Mouse (Mus musculus) liver, adult 2 months (tissue): ENCODE data around the gene Ino80b. TPM values are rescaled to one million over a fixed set of nuclear protein-coding genes. Genes with fewer than 3 reads are reported as not detected.

ENCODE experiments used
- DNase-seq: peaks from one replicate; pipeline ENCODE4 v3.0.0-alpha.2; 2011; ENCODE audit warnings: low read depth, low spot score; ENCODE audit errors: extremely low read depth
- H3K27ac ChIP-seq: fragments of 200-500 bp; replicated peaks from 2 replicates; pipeline ENCODE4 v1.5.1; 2012; ENCODE audit warnings: low read depth, mild to moderate bottlenecking, control low read depth, inconsistent platforms, low read length; ENCODE audit not compliant: insufficient read depth
- H3K27me3 ChIP-seq: fragments of 200-500 bp; 2 replicates; pipeline ENCODE4 v1.6.1; 2012; ENCODE audit warnings: mild to moderate bottlenecking, moderate library complexity, low read length, inconsistent platforms; ENCODE audit not compliant: control insufficient read depth, insufficient read depth
- H3K36me3 ChIP-seq: fragments of 200-500 bp; 2 replicates; pipeline ENCODE4 v1.6.1; 2012; ENCODE audit warnings: low read length, inconsistent platforms; ENCODE audit not compliant: control insufficient read depth, insufficient read depth
- H3K4me1 ChIP-seq: fragments of 200-500 bp; 2 replicates; pipeline ENCODE4 v1.6.1; 2011; ENCODE audit warnings: low read length; ENCODE audit not compliant: control insufficient read depth, insufficient read depth
- H3K4me3 ChIP-seq: fragments of 200-500 bp; 2 replicates; pipeline ENCODE4 v1.5.1; 2011; ENCODE audit warnings: low read depth, mild to moderate bottlenecking, control low read depth, low read length, moderate library complexity; ENCODE audit not compliant: insufficient read depth
- H3K79me2 ChIP-seq: fragments of 200-500 bp; 2 replicates; pipeline ENCODE4 v1.6.1; 2012; ENCODE audit warnings: inconsistent platforms, mild to moderate bottlenecking, low read length, moderate library complexity; ENCODE audit not compliant: control insufficient read depth, insufficient read depth
- H3K9ac ChIP-seq: fragments of 200-500 bp; 2 replicates; pipeline ENCODE4 v1.6.1; 2012; ENCODE audit warnings: low read depth, mild to moderate bottlenecking, control low read depth, inconsistent platforms, low read length
- CTCF ChIP-seq: fragments of 200-500 bp; IDR thresholded peaks from 2 replicates; pipeline ENCODE4 v1.5.1; 2011; ENCODE audit warnings: low read depth, low read length, control low read depth
- POLR2A ChIP-seq: fragments of 200-500 bp; IDR thresholded peaks from 2 replicates; pipeline ENCODE4 v1.6.1; 2011; ENCODE audit warnings: low read length, control low read depth; ENCODE audit not compliant: insufficient read depth; ENCODE audit errors: extremely low read depth
- whole genome bisulfite sequencing: fragments of 180-500 bp; shearing (Covaris S2); methylation state at CpG from one replicate; pipeline ENCODE4 v1.1.7; 2018; 5-methylcytosine and 5-hydroxymethylcytosine counted together
- polyA plus RNA-seq: library from polyadenylated mRNA; depleted of rRNA; stranded (reverse); fragments of >200 nt; gene quantifications from 2 replicates; pipeline ENCODE4 v1.2.3, GENCODE M21; 2012
- total RNA-seq: library from RNA; depleted of rRNA; stranded (reverse); fragments of >200 nt; gene quantifications from 2 replicates; pipeline ENCODE4 v1.2.3, GENCODE M21; 2014

The Ino80b gene
- total and polyA plus RNA-seq, 2 experiments: 10.3 to 23.8 TPM

DNA sequence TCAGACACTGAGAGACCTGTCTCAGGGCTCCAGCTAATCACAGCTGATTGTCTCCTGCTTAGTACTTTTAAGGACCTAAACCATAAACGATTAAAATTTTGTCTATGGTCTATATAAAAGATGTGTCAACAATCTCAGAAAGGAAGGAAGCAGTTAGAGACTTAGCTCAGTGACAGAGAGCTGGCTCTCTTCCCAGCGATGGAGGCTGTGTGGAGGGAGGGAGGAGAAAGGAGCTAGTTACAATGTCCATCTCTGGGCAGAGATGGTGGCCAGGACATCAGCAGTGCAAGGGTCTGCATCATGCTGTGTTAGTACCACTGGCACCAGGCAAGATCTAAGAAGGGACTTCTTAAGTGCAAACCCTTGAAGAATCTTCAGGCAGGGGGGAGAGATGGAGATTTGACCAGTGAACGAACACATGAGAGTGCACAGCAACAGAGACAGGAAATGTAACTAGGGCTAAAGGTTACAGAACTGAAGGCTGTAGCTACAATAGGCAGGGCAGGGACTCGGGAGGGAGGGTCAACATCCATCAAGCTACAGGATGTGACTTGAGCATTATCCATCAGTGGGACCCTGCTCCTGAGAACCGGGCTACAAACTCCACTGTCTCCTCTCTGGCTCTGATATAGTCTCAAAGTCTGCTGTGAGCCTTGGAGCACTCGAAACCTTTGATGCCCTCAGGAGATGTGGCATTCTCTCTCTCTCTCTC, 32.7 kb downstream of the Ino80b start:
- no peaks in the 10 kb centered on the region; the same call in 1 of the 2 replicates for H3K27me3 ChIP-seq
- no peak overlapping the region for H3K4me3 ChIP-seq
- no peak for DNase-seq
- H3K4me1 ChIP-seq: no peaks in the 10 kb centered on the region
- no peaks in the 10 kb centered on the region for H3K79me2 ChIP-seq
- 0 out of 2 replicates have a peak overlapping the region, but pooled peaks have one; percentile 11 for H3K27ac ChIP-seq
- 29% methylated on average over 6 of the region's 6 CpGs for WGBS
- H3K9ac ChIP-seq: no peak overlapping the region
- no peaks in the 10 kb centered on the region for H3K36me3 ChIP-seq
- no peak for TF ChIP-seq POLR2A
- no peak for TF ChIP-seq CTCF

DNA sequence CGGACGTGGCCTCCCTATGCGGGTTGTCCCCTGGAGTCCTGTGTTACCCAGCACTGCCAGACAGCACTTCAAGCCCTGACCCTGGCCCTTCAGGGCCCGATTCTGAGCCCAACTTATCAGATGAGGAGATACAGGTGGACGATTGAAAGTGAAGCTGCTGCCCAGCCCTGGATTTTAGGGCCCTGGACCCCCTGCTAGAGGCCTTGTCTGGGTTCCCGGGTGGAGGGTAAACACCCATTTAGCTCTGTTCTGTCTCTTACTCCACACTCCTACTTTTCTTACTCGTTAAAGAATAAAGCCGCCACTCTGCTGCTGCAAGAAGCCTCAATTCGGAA, 37.3 kb downstream of the Ino80b start:
- no peaks in the 10 kb centered on the region for H3K36me3 ChIP-seq
- no peak for DNase-seq
- no peaks in the 10 kb centered on the region for H3K4me1 ChIP-seq
- peak overlapping the region; percentile 66 for H3K4me3 ChIP-seq
- peak overlapping the region; percentile 40; the same call in 1 of the 2 replicates for H3K27ac ChIP-seq
- TF ChIP-seq CTCF: no peak
- TF ChIP-seq POLR2A: no peak
- WGBS: 29% methylated on average over 9 of the region's 9 CpGs
- no peaks in the 10 kb centered on the region for H3K79me2 ChIP-seq
- H3K27me3 ChIP-seq: peaks cover 5% of the 10 kb centered on the region
- H3K9ac ChIP-seq: peak overlapping the region; percentile 62

DNA sequence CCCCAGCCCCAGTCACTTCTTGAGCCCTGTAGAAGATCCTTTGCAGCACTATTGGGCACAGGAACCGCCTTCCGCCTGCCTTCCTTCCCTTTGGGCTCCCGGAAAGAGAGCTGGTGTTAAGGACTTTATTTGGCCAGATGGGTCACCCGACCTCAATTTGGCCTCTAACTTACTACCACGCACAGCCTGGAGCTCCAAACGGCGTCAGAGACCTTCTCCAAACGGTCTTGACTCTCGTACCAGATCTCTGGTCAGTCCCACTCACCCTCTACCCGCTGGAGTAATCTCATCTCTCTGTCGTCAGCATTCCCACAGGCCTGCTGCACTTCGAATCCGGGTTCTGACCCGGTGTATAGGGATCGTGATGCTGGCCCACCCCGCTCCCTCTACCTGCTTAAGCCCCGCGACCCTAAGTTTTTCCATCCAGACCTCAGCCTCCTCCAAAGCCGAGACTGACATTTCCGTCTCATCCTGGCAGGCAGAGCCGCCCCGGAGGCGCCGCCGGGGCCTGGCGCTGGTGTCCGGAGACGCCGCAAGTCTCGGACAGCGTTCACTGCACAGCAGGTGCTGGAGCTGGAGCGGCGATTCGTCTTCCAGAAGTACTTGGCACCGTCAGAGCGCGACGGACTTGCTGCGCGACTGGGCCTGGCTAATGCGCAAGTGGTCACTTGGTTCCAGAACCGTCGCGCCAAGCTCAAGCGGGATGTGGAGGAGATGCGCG, 37.9 kb downstream of the Ino80b start:
- no peak for DNase-seq
- Histone ChIP-seq H3K79me2 (no peaks in the 10 kb centered on the region), H3K4me1 (no peaks in the 10 kb centered on the region), H3K36me3 (no peaks in the 10 kb centered on the region), H3K27ac (peak overlapping the region; percentile 40), H3K27me3 (peaks cover 5% of the 10 kb centered on the region), H3K9ac (peak overlapping the region; percentile 62), H3K4me3 (peak overlapping the region; percentile 66)
- WGBS: 9% methylated on average over 47 of the region's 47 CpGs
- TF ChIP-seq CTCF: no peak

DNA sequence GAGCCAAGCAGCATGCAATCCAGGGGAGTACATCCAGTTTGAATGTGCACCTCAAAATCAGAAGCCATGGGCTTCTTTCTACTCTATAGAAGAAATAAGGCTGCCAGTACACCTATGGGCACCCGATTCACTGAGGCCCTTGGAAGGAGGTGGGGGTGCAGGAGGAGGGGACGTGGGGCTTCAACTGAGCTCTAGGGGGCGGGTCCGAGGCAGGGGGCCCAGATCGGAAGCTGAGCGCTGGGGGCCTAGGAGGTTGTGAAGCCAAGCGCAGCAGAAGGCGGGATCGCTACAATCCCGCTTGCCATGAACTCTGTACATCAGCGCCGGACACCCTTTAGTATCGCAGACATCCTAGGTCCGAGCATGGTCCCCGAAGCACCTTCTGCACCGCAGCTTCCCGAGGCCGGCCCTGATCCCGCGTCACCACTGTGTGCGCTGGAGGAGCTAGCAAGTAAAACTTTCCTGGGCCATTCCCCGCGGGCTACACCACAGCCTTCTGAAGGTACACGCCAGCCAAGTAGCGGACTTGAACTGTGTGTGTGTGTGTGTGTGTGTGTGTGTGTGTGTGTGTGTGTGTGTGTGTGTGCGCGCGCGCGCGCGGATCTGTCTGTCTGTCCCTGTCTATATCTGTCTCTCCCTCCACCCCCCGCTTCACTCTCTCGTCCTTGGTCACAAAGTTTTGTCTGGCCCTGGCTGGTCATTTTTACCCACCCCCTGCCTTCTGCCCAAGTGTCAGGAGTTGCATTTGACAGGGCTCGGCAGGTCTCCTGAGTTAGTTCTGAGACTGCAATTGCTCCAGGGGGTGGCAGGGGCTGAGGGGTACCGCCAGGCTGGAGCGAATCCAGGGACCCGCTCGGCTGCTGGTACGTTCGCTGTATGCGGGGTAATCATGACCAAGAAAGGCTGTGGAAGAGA, 38.9 kb downstream of the Ino80b start, which contains the start of gene Lbx2:
Gene Lbx2, plus strand, starts transcription at position 247 of the 915 bp plus-strand sequence.
- Histone ChIP-seq H3K27ac (peak within 1 kb of the TSS; percentile 40), H3K27me3 (peaks cover 5% of the 10 kb centered on the region), H3K36me3 (peaks cover 2% of the 10 kb centered on the region; the same call in 1 of the 2 replicates), H3K9ac (peak within 1 kb of the TSS; percentile 62), H3K79me2 (no peaks in the 10 kb centered on the region), H3K4me1 (no peaks in the 10 kb centered on the region), H3K4me3 (peak within 1 kb of the TSS; percentile 66)
- DNase-seq: no peak
- no peak for TF ChIP-seq POLR2A
- no peak for TF ChIP-seq CTCF
- WGBS: 11% methylated on average over 42 of the region's 42 CpGs

GRCm38 (mm10) chr6:83084477-83084876, 40.8 kb downstream of the Ino80b start:
- Histone ChIP-seq H3K36me3 (peaks cover 4% of the 10 kb centered on the region; the same call in 1 of the 2 replicates), H3K4me3 (no peak overlapping the region), H3K9ac (no peak overlapping the region), H3K27ac (no peak overlapping the region), H3K4me1 (peaks cover 9% of the 10 kb centered on the region; the same call in 1 of the 2 replicates), H3K27me3 (peaks cover 5% of the 10 kb centered on the region), H3K79me2 (no peaks in the 10 kb centered on the region)
- no peak for DNase-seq
- 55% methylated on average over 6 of the region's 6 CpGs for WGBS
- no peak for TF ChIP-seq POLR2A
- no peak for TF ChIP-seq CTCF
